Mouse (Mus musculus) CH12.LX (cell line): ENCODE results near the gene Ank3.

Experiments used
- EP300 ChIP-seq: IDR thresholded peaks from 2 replicates; pipeline ENCODE4 v1.6.1; 2011; ENCODE audit warnings: low read length, improper control_type of control experiment
- HCFC1 ChIP-seq: IDR thresholded peaks from 2 replicates; pipeline ENCODE4 v1.6.1; 2012; ENCODE audit warnings: low read depth, mild to moderate bottlenecking, inconsistent platforms, low read length, improper control_type of control experiment
- KAT2A ChIP-seq: IDR thresholded peaks from 2 replicates; pipeline ENCODE4 v1.6.1; 2012; ENCODE audit warnings: low read length, improper control_type of control experiment, inconsistent platforms; ENCODE audit not compliant: insufficient replicate concordance
- MAFK ChIP-seq: IDR thresholded peaks from 2 replicates; pipeline ENCODE4 v1.6.1; 2011; ENCODE audit warnings: low read length, improper control_type of control experiment; ENCODE audit not compliant: insufficient replicate concordance
- POLR2A ChIP-seq: IDR thresholded peaks from 2 replicates; pipeline ENCODE4 v1.6.1; 2011; ENCODE audit warnings: low read depth, mild to moderate bottlenecking, improper control_type of control experiment, low read length
- RCOR1 ChIP-seq: conservative IDR thresholded peaks from 2 replicates; pipeline ENCODE4 v1.6.1; 2012; ENCODE audit warnings: low read depth, mild to moderate bottlenecking, inconsistent platforms, low read length, improper control_type of control experiment
- SMC3 ChIP-seq: IDR thresholded peaks from 2 replicates; pipeline ENCODE4 v1.6.1; 2011; ENCODE audit warnings: low read depth, low read length, improper control_type of control experiment
- USF2 ChIP-seq: conservative IDR thresholded peaks from 2 replicates; pipeline ENCODE4 v1.6.1; 2011; ENCODE audit warnings: low read depth, low read length, improper control_type of control experiment
- ZMIZ1 ChIP-seq: IDR thresholded peaks from 2 replicates; pipeline ENCODE4 v1.6.1; 2012; ENCODE audit warnings: low read depth, mild to moderate bottlenecking, inconsistent platforms, low read length, improper control_type of control experiment

GRCm38 (mm10) chr10:69916205-69916604 is 517.6 kb downstream of the Ank3 start:
- TF ChIP-seq HCFC1: no peak
- TF ChIP-seq POLR2A: no peak
- no peak for TF ChIP-seq ZMIZ1
- TF ChIP-seq SMC3: no peak
- no peak for TF ChIP-seq MAFK
- TF ChIP-seq EP300: no peak
- no peak for TF ChIP-seq KAT2A
- TF ChIP-seq RCOR1: no peak
- no peak for TF ChIP-seq USF2
